Mouse (Mus musculus): ENCODE measurements at regions not wholly inside any gene's neighbourhood (a gene's known extent, or its start where the extent isn't known, plus 50 kb on each side); places are given as distances from the start of the nearest gene placed in this dataset.

GRCm38 (mm10) chr1:130297471-130297870 is 125.3 kb downstream of the Cd55b start:
- H3K79me2 ChIP-seq (ENCODE audit: control insufficient read depth, insufficient read depth, low read length), result no peaks in the 10 kb centered on the region
- H3K4me1 ChIP-seq (ENCODE audit: control insufficient read depth, insufficient read depth, low read length), result no peaks in the 10 kb centered on the region
- no peak overlapping the region for H3K4me3 ChIP-seq (ENCODE audit: insufficient read depth, low read depth, low read length)
- no peaks in the 10 kb centered on the region for H3K36me3 ChIP-seq (ENCODE audit: control insufficient read depth, insufficient read depth, low read length)
- DNase-seq (ENCODE audit: extremely low read depth, low read depth, low spot score), result no peak
- no peak overlapping the region for H3K9ac ChIP-seq (ENCODE audit: low read depth, low read length)
- WGBS, result 81% methylated on average over 2 of the region's 2 CpGs
- no peak overlapping the region for H3K27ac ChIP-seq (replicated peaks; ENCODE audit: insufficient read depth, low read depth, low read length)
- H3K27me3 ChIP-seq (ENCODE audit: control insufficient read depth, insufficient read depth, low read length), result no peaks in the 10 kb centered on the region
- TF ChIP-seq POLR2A (IDR thresholded peaks at IDR 0.05; ENCODE audit: extremely low read depth, insufficient read depth, low read length) (no peak), CTCF (IDR thresholded peaks at IDR 0.05; ENCODE audit: low read depth, low read length) (no peak)

- Histone ChIP-seq H3K79me2 (ENCODE audit: control insufficient read depth, insufficient read depth, low read length) (no peaks in the 10 kb centered on the region), H3K27ac (replicated peaks; ENCODE audit: insufficient read depth, low read depth, low read length) (no peak overlapping the region), H3K4me3 (ENCODE audit: insufficient read depth, low read depth, low read length) (no peak overlapping the region), H3K9ac (ENCODE audit: low read depth, low read length) (no peak overlapping the region), H3K36me3 (ENCODE audit: control insufficient read depth, insufficient read depth, low read length) (no peaks in the 10 kb centered on the region), H3K27me3 (ENCODE audit: control insufficient read depth, insufficient read depth, low read length) (0 out of 2 replicates have a peak, but pooled peaks cover 2% of the 10 kb centered on the region), H3K4me1 (ENCODE audit: control insufficient read depth, insufficient read depth, low read length) (no peaks in the 10 kb centered on the region)
- TF ChIP-seq CTCF (IDR thresholded peaks at IDR 0.05; ENCODE audit: low read depth, low read length) (no peak), POLR2A (IDR thresholded peaks at IDR 0.05; ENCODE audit: extremely low read depth, insufficient read depth, low read length) (no peak)
- no peak for DNase-seq (ENCODE audit: extremely low read depth, low read depth, low spot score)
- WGBS, result 85% methylated on average over 6 of the region's 6 CpGs
Measured at GRCm38 (mm10) chr1:130285882-130286281, 136.9 kb downstream of the Cd55b start.

GRCm38 (mm10) chr1:130282153-130282552 is 140.7 kb downstream of the Cd55b start:
- 0 out of 2 replicates have a peak, but pooled peaks cover 2% of the 10 kb centered on the region for H3K27me3 ChIP-seq (ENCODE audit: control insufficient read depth, insufficient read depth, low read length)
- 55% methylated on average over 3 of the region's 3 CpGs for WGBS
- no peak overlapping the region for H3K9ac ChIP-seq (ENCODE audit: low read depth, low read length)
- H3K36me3 ChIP-seq (ENCODE audit: control insufficient read depth, insufficient read depth, low read length), result no peaks in the 10 kb centered on the region
- no peaks in the 10 kb centered on the region for H3K4me1 ChIP-seq (ENCODE audit: control insufficient read depth, insufficient read depth, low read length)
- no peak overlapping the region for H3K27ac ChIP-seq (replicated peaks; ENCODE audit: insufficient read depth, low read depth, low read length)
- DNase-seq (ENCODE audit: extremely low read depth, low read depth, low spot score), result no peak
- H3K79me2 ChIP-seq (ENCODE audit: control insufficient read depth, insufficient read depth, low read length), result no peaks in the 10 kb centered on the region
- no peak for TF ChIP-seq CTCF (IDR thresholded peaks at IDR 0.05; ENCODE audit: low read depth, low read length)
- TF ChIP-seq POLR2A (IDR thresholded peaks at IDR 0.05; ENCODE audit: extremely low read depth, insufficient read depth, low read length), result no peak
- H3K4me3 ChIP-seq (ENCODE audit: insufficient read depth, low read depth, low read length), result no peak overlapping the region

- H3K27ac ChIP-seq (replicated peaks; ENCODE audit: insufficient read depth, low read depth, low read length), result no peak overlapping the region
- no peaks in the 10 kb centered on the region for H3K36me3 ChIP-seq (ENCODE audit: control insufficient read depth, insufficient read depth, low read length)
- no peaks in the 10 kb centered on the region for H3K27me3 ChIP-seq (ENCODE audit: control insufficient read depth, insufficient read depth, low read length)
- TF ChIP-seq CTCF (IDR thresholded peaks at IDR 0.05; ENCODE audit: low read depth, low read length) (no peak), POLR2A (IDR thresholded peaks at IDR 0.05; ENCODE audit: extremely low read depth, insufficient read depth, low read length) (no peak)
- DNase-seq (ENCODE audit: extremely low read depth, low read depth, low spot score), result peak; percentile 1
- no peak overlapping the region for H3K4me3 ChIP-seq (ENCODE audit: insufficient read depth, low read depth, low read length)
- no peak overlapping the region for H3K9ac ChIP-seq (ENCODE audit: low read depth, low read length)
- H3K4me1 ChIP-seq (ENCODE audit: control insufficient read depth, insufficient read depth, low read length), result no peaks in the 10 kb centered on the region
- H3K79me2 ChIP-seq (ENCODE audit: control insufficient read depth, insufficient read depth, low read length), result no peaks in the 10 kb centered on the region
Measured at GRCm38 (mm10) chr1:130279180-130279579, 143.6 kb downstream of the Cd55b start.

GRCm38 (mm10) chr1:130278000-130278536 is 144.7 kb downstream of the Cd55b start:
- Histone ChIP-seq H3K4me1 (ENCODE audit: control insufficient read depth, insufficient read depth, low read length) (no peaks in the 10 kb centered on the region), H3K4me3 (ENCODE audit: insufficient read depth, low read depth, low read length) (no peak overlapping the region), H3K79me2 (ENCODE audit: control insufficient read depth, insufficient read depth, low read length) (no peaks in the 10 kb centered on the region), H3K27me3 (ENCODE audit: control insufficient read depth, insufficient read depth, low read length) (no peaks in the 10 kb centered on the region), H3K27ac (replicated peaks; ENCODE audit: insufficient read depth, low read depth, low read length) (no peak overlapping the region), H3K36me3 (ENCODE audit: control insufficient read depth, insufficient read depth, low read length) (no peaks in the 10 kb centered on the region), H3K9ac (ENCODE audit: low read depth, low read length) (no peak overlapping the region)
- no peak for DNase-seq (ENCODE audit: extremely low read depth, low read depth, low spot score)
- TF ChIP-seq POLR2A (IDR thresholded peaks at IDR 0.05; ENCODE audit: extremely low read depth, insufficient read depth, low read length), result no peak
- no peak for TF ChIP-seq CTCF (IDR thresholded peaks at IDR 0.05; ENCODE audit: low read depth, low read length)

GRCm38 (mm10) chr1:130276885-130277284 is 145.9 kb downstream of the Cd55b start:
- no peak for DNase-seq (ENCODE audit: extremely low read depth, low read depth, low spot score)
- Histone ChIP-seq H3K36me3 (ENCODE audit: control insufficient read depth, insufficient read depth, low read length) (no peaks in the 10 kb centered on the region), H3K79me2 (ENCODE audit: control insufficient read depth, insufficient read depth, low read length) (no peaks in the 10 kb centered on the region), H3K4me1 (ENCODE audit: control insufficient read depth, insufficient read depth, low read length) (no peaks in the 10 kb centered on the region), H3K4me3 (ENCODE audit: insufficient read depth, low read depth, low read length) (no peak overlapping the region), H3K9ac (ENCODE audit: low read depth, low read length) (no peak overlapping the region), H3K27ac (replicated peaks; ENCODE audit: insufficient read depth, low read depth, low read length) (no peak overlapping the region), H3K27me3 (ENCODE audit: control insufficient read depth, insufficient read depth, low read length) (no peaks in the 10 kb centered on the region)
- 64% methylated on average over 3 of the region's 3 CpGs for WGBS
- TF ChIP-seq POLR2A (IDR thresholded peaks at IDR 0.05; ENCODE audit: extremely low read depth, insufficient read depth, low read length), result no peak
- TF ChIP-seq CTCF (IDR thresholded peaks at IDR 0.05; ENCODE audit: low read depth, low read length), result no peak

Measured in liver, adult 2 months (tissue).